Mouse (Mus musculus): ENCODE measurements around the gene Atcay. TPM values are rescaled to one million over a fixed set of nuclear protein-coding genes. Genes with fewer than 3 reads are reported as not detected.
"Not testable (repeated sequence)": the region's sequence is repeated elsewhere in the genome, so short reads cannot be mapped to it uniquely, and the experiment has no call there.

Atcay gene
- polyA plus RNA-seq, 1 experiment from 2014 or later, result not detected

DNA sequence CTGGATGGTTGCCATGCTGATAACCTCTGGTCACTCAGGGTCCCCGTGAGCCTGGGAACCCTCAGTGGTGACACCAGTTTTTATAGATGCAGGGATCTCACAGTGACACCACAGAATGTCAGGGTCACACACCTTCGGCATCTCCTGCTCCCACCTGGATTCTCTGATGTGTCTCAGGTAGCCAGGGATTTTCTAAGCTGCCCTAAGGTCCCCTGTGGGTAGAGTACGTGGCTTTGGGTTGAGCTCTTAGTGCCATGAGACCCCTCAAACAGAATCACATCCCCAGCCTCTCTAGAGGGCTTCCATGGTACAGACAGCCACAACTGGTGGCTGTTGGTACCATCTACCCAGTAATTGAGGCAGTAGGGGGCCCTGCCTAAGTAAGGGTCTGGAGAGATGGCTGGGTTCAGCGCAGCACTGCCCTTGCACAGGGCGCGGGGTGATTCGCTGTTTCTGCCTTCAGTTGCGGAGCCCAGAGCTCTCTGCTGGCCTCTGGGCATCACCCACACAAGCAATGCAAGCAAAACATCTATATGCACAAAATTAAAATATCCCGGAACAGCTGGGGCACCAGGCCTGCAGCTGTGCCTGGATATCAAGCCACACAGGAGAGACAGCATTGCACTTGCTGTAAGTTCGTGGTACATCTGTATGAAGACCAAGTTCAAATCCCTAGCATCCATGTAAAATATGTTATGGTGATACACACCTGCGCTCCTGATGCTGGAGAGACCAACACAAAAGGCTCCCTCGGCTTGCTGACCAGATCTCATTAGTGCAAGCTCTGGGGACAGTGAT, 6.0 kb upstream of the Atcay start:
- 80% methylated on average over 12 of the region's 12 CpGs for WGBS
- ATAC-seq (no peak), DNase-seq (ENCODE audit: low spot score) (no peak)
- no peak overlapping the region for H3K4me2 ChIP-seq (replicated peaks; ENCODE audit: low read depth, low read length)
- no peaks in the 10 kb centered on the region for H3K9me3 ChIP-seq (ENCODE audit: low read length)
- H3K9ac ChIP-seq (replicated peaks; ENCODE audit: low read depth), result no peak overlapping the region
- no peak overlapping the region for H3K4me3 ChIP-seq (ENCODE audit: low read depth, low read length)
- TF ChIP-seq EP300 (IDR thresholded peaks at IDR 0.05) (no peak), CTCF (IDR thresholded peaks at IDR 0.05) (no peak)
- H3K27me3 ChIP-seq (replicated peaks; ENCODE audit: insufficient read depth, low read length), result peaks cover 14% of the 10 kb centered on the region
- H3K4me1 ChIP-seq (ENCODE audit: insufficient read depth, low read depth, low read length), result no peaks in the 10 kb centered on the region; the same call in 1 of the 2 replicates
- H3K27ac ChIP-seq (ENCODE audit: low read length), result no peak overlapping the region
- H3K36me3 ChIP-seq (ENCODE audit: insufficient read depth, low read length), result no peaks in the 10 kb centered on the region

GRCm38 (mm10) chr10:81234206-81234605, 3.6 kb upstream of the Atcay start:
- no peaks in the 10 kb centered on the region; the same call in 1 of the 2 replicates for H3K4me1 ChIP-seq (ENCODE audit: insufficient read depth, low read depth, low read length)
- H3K4me2 ChIP-seq (replicated peaks; ENCODE audit: low read depth, low read length), result no peak overlapping the region
- H3K4me3 ChIP-seq (ENCODE audit: low read depth, low read length), result no peak overlapping the region
- no peak for ATAC-seq
- TF ChIP-seq CTCF (IDR thresholded peaks at IDR 0.05) (no peak), EP300 (IDR thresholded peaks at IDR 0.05) (no peak)
- no peak overlapping the region for H3K9ac ChIP-seq (replicated peaks; ENCODE audit: low read depth)
- H3K36me3 ChIP-seq (ENCODE audit: insufficient read depth, low read length), result no peaks in the 10 kb centered on the region
- no peaks in the 10 kb centered on the region for H3K9me3 ChIP-seq (ENCODE audit: low read length)
- H3K27me3 ChIP-seq (replicated peaks; ENCODE audit: insufficient read depth, low read length), result peaks cover 20% of the 10 kb centered on the region
- WGBS, result 76% methylated on average over 6 of the region's 6 CpGs
- no peak for DNase-seq (ENCODE audit: low spot score)
- H3K27ac ChIP-seq (ENCODE audit: low read length), result no peak overlapping the region

DNA sequence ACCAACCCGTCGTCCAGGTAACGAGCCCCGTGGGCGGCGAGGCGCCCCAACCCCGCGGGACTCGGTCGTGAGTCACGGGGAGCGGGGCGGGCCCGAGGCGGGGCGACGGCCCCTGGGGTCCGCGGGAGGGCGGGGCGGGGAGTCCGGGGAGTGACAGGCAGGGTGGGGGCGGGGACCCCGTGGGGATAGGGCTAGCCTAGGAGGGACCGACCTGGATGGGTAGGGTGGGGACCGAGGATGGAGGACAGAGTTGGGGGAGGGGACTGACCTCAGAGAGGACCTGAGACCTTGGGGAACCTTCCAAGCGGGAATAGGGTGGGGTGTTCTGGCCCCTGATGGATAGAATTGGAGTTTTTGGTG, 2.6 kb upstream of the Atcay start:
- no peak for TF ChIP-seq EP300 (IDR thresholded peaks at IDR 0.05)
- no peak for TF ChIP-seq CTCF (IDR thresholded peaks at IDR 0.05)
- H3K4me2 ChIP-seq (replicated peaks; ENCODE audit: low read depth, low read length), result peak overlapping the region; percentile 65
- H3K4me3 ChIP-seq (ENCODE audit: low read depth, low read length), result peak overlapping the region; percentile 60
- ATAC-seq (no peak; the same call in 1 of the 2 replicates), DNase-seq (ENCODE audit: low spot score) (no peak)
- WGBS, result under 1% methylated on average over 18 of the region's 28 CpGs
- H3K9me3 ChIP-seq (ENCODE audit: low read length), result no peaks in the 10 kb centered on the region
- H3K27ac ChIP-seq (ENCODE audit: low read length), result no peak overlapping the region
- no peaks in the 10 kb centered on the region; the same call in 1 of the 2 replicates for H3K4me1 ChIP-seq (ENCODE audit: insufficient read depth, low read depth, low read length)
- H3K36me3 ChIP-seq (ENCODE audit: insufficient read depth, low read length), result no peaks in the 10 kb centered on the region
- peaks cover 24% of the 10 kb centered on the region for H3K27me3 ChIP-seq (replicated peaks; ENCODE audit: insufficient read depth, low read length)
- H3K9ac ChIP-seq (replicated peaks; ENCODE audit: low read depth), result peak overlapping the region; percentile 13

GRCm38 (mm10) chr10:81232580-81233225, 2.1 kb upstream of the Atcay start, which contains the start of gene Zfr2:
TSS of gene Zfr2 (plus strand) at chr10:81233155.
- WGBS, result 6% methylated on average over 24 of the region's 29 CpGs
- H3K9me3 ChIP-seq (ENCODE audit: low read length), result no peaks in the 10 kb centered on the region
- peak within 1 kb of the TSS; percentile 13 for H3K9ac ChIP-seq (replicated peaks; ENCODE audit: low read depth)
- peak; percentile 93 for DNase-seq (ENCODE audit: low spot score)
- peak; percentile 96 for ATAC-seq
- TF ChIP-seq CTCF (IDR thresholded peaks at IDR 0.05) (no peak), EP300 (IDR thresholded peaks at IDR 0.05) (no peak)
- H3K4me2 ChIP-seq (replicated peaks; ENCODE audit: low read depth, low read length), result peak within 1 kb of the TSS; percentile 65
- H3K4me1 ChIP-seq (ENCODE audit: insufficient read depth, low read depth, low read length), result no peaks in the 10 kb centered on the region; the same call in 1 of the 2 replicates
- peaks cover 24% of the 10 kb centered on the region for H3K27me3 ChIP-seq (replicated peaks; ENCODE audit: insufficient read depth, low read length)
- no peak within 1 kb of the TSS for H3K27ac ChIP-seq (ENCODE audit: low read length)
- H3K36me3 ChIP-seq (ENCODE audit: insufficient read depth, low read length), result no peaks in the 10 kb centered on the region
- peak within 1 kb of the TSS; percentile 60 for H3K4me3 ChIP-seq (ENCODE audit: low read depth, low read length)

DNA sequence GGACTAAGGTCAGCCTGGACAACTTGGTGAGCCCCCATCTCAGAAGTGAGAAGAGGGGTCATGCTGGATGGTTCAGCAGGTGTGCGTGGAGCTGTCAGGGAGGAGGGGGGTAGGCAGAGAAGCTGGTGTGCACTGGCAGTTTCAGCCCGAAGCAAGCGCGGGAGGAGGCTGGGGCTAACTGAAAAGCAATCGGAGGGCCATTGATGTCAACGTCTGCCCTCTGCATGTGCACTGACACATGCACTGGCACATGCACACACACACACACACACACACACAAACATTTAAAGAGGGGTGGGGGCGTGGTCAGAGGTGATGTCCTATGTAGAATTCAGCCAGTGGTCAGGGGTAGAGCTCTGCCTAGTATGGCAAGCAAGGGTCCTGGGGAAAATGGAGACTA, 803 bp upstream of the Atcay start:
- no peak for ATAC-seq
- peaks cover 24% of the 10 kb centered on the region for H3K27me3 ChIP-seq (replicated peaks; ENCODE audit: insufficient read depth, low read length)
- 51% methylated on average over 7 of the region's 7 CpGs for WGBS
- no peak overlapping the region for H3K4me3 ChIP-seq (ENCODE audit: low read depth, low read length)
- H3K4me1 ChIP-seq (ENCODE audit: insufficient read depth, low read depth, low read length), result no peaks in the 10 kb centered on the region; the same call in 1 of the 2 replicates
- H3K27ac ChIP-seq (ENCODE audit: low read length), result no peak overlapping the region
- DNase-seq (ENCODE audit: low spot score), result no peak
- TF ChIP-seq CTCF (IDR thresholded peaks at IDR 0.05) (no peak), EP300 (IDR thresholded peaks at IDR 0.05) (no peak)
- no peaks in the 10 kb centered on the region for H3K9me3 ChIP-seq (ENCODE audit: low read length)
- H3K36me3 ChIP-seq (ENCODE audit: insufficient read depth, low read length), result no peaks in the 10 kb centered on the region
- no peak overlapping the region for H3K9ac ChIP-seq (replicated peaks; ENCODE audit: low read depth)
- no peak overlapping the region for H3K4me2 ChIP-seq (replicated peaks; ENCODE audit: low read depth, low read length)

DNA sequence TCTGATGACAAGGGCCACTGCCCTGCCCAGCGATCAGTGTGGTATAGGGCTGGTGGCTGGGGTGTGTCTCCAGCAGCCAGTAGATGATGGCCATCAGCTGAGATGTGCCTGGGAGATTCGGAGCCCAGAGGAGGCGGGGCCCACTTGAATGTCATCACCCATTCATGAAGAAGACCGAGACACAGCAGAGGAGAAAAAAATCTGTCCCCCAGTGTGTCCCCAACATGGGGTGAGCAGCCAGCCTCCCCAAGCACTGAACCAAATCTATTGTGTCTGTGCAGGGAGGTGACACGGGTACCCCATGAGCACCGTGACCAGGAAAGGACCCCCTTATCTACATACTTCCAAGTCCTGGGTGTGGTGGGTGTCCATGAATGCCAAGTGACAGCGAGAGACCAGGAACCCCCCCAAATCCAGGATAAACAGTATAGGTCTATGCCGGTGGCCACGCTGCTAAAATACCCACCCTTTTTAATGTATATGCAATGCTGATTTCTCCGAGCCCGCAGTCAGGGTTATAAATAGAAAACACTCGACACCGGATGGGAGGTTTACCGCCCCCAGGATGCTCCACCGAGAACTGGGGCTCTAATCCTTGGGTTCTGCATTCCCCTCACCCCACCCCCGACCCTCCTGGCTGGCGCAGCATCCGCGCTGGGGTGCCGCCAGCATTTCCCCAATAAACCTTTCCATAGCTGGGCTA, 747 bp downstream of the Atcay start:
- Histone ChIP-seq H3K4me3 (ENCODE audit: low read depth, low read length) (no peak overlapping the region), H3K9me3 (ENCODE audit: low read length) (no peaks in the 10 kb centered on the region), H3K36me3 (ENCODE audit: insufficient read depth, low read length) (no peaks in the 10 kb centered on the region), H3K9ac (replicated peaks; ENCODE audit: low read depth) (no peak overlapping the region), H3K27me3 (replicated peaks; ENCODE audit: insufficient read depth, low read length) (peaks cover 24% of the 10 kb centered on the region), H3K4me2 (replicated peaks; ENCODE audit: low read depth, low read length) (no peak overlapping the region), H3K27ac (ENCODE audit: low read length) (no peak overlapping the region), H3K4me1 (ENCODE audit: insufficient read depth, low read depth, low read length) (no peaks in the 10 kb centered on the region; the same call in 1 of the 2 replicates)
- WGBS, result 13% methylated on average over 20 of the region's 20 CpGs
- DNase-seq (ENCODE audit: low spot score) (no peak), ATAC-seq (no peak)
- TF ChIP-seq CTCF (IDR thresholded peaks at IDR 0.05) (no peak), EP300 (IDR thresholded peaks at IDR 0.05) (no peak)

- WGBS, result 41% methylated on average over 2 of the region's 2 CpGs
- not testable (repeated sequence) for DNase-seq (ENCODE audit: low spot score); ATAC-seq; H3K27me3 ChIP-seq (replicated peaks; ENCODE audit: insufficient read depth, low read length); H3K9ac ChIP-seq (replicated peaks; ENCODE audit: low read depth); H3K36me3 ChIP-seq (ENCODE audit: insufficient read depth, low read length); H3K4me1 ChIP-seq (ENCODE audit: insufficient read depth, low read depth, low read length); H3K4me2 ChIP-seq (replicated peaks; ENCODE audit: low read depth, low read length); H3K27ac ChIP-seq (ENCODE audit: low read length); H3K9me3 ChIP-seq (ENCODE audit: low read length); H3K4me3 ChIP-seq (ENCODE audit: low read depth, low read length)
Measured at GRCm38 (mm10) chr10:81223731-81224130, 6.9 kb downstream of the Atcay start.

Data from lung, postnatal 0 days (tissue).